Mouse (Mus musculus) layer of hippocampus, postnatal 14 days (tissue): ENCODE data around the gene Sorl1. TPM values are rescaled to one million over a fixed set of nuclear protein-coding genes. Genes with fewer than 3 reads are reported as not detected.

Experiments
- DNase-seq, 2 experiments: peaks; one replicate each; pipeline ENCODE4 v3.0.0; 2021 to 2022; ENCODE audit warnings: low spot score in 2 of 2, mixed read lengths in 1 of 2
- total RNA-seq, 2 experiments: library from RNA; stranded (reverse); gene quantifications; 2 replicates each; pipeline ENCODE4 v1.2.3; 2021

Gene Sorl1
- total RNA-seq, 2 experiments from 2014 or later, result 135 to 139 TPM

DNA sequence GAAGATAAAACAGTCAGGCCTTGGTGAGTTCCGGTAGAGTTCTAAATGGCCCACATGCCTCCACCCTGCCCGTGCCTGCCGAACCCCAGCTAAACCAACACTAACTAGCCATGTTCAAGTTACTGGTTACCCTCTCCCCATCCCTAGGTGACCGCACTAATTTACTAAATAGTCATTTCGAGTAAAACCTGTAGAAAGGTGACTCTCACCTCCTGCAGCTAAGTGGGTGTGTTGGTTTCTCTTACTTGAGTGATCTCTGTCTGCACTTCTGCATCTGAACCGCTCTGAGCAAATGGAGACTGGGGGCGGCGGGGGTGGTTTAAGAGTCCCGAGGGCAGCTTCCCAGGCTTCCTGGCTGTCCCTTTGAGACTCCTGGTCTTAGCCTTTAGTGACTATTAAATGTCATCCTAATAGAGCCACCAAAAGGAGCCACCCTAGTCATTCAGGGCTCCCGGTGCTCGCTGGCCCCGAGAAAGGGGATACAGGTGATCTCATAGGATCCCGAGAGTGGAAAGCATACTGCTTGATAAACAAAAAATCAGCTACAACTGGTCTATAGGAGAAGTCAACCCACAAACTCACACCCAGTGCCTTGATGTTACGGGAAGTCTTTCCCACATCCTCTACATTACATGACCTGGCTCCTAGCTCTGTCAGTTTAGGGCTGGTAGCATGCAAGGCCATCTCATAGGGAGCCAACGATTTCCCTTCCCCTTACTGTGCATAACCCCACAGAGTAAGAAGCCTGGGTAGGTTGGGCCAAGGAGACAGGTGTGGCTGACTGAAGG is 155.2 kb downstream of the Sorl1 start:
- no peak for DNase-seq

DNA sequence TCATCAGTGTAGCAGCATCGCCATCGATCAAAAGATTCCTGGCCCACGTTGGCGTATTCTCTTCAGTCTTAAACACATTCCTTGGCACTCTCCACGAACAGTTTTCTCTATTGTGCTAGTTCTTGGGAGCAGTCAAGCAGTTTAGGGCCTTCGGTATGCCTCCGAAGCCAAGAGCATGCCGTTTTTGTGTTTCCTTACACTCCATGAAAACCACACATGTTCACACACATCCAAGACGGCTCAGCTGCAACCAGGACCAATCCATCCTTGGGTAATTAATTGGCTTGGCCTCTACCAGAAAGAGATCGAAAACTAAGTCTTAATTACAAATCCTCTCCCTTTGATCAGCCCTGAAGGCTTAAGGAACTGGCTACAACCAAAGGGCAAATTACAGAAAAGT is 162.8 kb downstream of the Sorl1 start:
- no peak for DNase-seq

DNA sequence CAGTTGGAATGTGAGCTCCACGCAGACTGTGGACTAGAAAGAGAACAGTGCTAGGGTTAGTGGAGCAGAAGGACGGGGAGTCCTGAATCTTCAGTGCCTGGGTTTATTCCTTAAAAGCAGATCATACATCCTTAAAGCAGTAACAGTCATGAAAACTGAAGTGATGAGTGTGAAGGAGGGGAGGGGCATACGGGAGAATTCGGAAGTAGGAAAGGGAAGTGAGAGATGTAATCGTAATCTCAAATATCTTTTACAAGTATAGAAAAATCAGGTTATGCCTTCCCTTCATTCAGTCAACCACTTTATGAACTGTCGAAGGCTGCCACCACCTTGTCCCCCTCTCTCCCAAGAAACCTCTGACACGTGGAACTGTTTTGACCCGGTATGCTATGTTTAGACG is 165.8 kb downstream of the Sorl1 start:
- DNase-seq, result no peak

DNA sequence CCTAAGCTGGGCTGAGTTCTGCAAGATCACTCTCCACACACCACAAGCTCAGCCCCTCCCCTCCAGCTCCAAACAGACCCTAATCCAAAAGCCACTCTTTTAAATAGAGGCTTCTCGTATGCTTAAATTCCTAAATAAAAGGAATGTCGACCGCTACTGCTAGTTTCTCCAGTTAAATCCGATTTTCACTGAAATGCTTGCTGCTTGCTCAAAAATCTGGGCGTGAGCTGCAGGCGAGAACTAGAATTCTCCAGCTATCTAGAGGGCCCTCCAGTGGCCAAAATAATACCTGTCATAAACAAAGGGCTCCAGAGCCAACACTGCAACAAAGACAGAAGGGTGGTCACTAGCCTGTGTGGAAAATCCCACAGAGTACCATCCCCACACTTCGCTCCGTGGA is 170.6 kb downstream of the Sorl1 start:
- peak; percentile 68 to 85 for DNase-seq

DNA sequence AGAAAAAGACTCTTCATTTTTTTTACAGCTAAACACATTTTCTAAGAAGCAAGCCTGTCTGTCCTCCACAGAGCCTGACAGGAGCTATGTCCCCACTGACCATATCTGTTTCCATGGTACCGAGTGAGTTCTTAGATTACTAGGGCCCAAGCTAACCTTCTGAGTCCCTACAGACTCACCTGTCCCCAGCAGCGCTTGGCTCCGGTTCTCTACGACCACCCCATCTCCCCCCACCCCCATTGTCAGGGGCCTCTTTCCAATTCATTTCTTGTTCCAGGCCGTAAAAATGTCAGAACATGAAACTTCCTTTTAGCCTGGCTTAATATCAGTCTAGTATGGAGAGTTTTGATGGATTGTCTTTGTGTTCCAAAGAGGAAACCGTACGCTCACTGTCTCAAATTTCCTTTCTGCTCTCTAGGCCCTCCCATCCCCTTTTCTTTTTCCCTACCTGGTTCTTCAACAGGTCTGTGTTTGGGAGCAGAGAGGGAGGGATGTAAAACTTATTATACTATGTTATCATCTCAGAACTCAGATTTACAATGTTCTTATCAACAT is 171.4 kb downstream of the Sorl1 start:
- DNase-seq, result no peak

DNA sequence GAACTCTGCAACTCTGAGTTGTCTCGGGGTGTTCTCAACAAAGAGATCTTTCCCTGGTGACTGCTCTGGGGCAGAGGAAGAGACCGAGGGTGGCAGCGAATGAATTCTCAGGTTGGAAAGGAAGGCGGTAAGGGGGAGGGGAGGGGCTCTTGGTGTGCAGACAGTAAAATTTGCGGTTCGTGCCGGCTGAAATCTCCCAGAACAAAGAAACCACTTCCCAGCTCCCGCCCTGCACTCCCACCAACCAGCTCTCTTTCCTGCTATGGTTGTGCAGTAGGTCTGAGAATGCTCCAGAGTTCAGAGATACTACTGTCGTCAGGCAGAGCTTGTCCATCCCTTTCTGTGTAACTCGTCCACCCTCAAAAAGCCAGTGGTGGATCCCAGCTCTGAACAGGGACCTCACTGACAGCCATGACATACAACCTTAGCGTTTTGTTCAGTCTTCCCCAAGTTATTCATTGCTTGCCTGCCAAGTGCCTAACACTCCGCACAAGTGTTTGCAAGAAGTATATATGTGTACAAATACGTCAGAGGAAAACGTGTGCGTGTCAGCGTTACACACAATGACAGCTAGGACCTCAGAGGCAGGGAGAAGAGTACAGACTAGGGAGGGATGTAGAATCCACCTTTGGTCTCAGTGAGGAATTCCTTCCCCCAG is 172.5 kb downstream of the Sorl1 start:
- DNase-seq, result no peak

DNA sequence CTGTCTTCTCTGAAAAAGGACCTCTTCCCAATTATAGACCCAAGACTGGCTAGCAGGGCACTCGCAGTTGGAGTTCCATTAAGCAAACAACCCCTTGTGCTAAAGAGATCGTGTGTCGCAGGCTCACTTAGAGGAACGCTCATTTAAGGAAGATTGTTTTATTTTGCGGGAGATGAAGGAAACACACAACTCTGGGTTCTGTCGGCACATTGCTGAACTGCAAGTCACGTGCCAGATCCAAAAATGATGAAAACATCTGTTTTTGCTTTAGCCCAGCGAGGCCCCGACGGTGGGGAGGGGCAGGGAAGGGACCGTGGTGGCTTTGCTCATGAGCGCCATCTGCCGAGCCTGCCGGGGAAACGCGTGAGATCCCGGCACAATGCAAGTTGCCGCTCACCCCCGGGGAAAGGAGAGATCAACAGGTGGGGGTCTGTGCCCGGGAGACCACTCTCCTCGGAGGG is 173.1 kb downstream of the Sorl1 start:
- peak; percentile 89 to 90 for DNase-seq

DNA sequence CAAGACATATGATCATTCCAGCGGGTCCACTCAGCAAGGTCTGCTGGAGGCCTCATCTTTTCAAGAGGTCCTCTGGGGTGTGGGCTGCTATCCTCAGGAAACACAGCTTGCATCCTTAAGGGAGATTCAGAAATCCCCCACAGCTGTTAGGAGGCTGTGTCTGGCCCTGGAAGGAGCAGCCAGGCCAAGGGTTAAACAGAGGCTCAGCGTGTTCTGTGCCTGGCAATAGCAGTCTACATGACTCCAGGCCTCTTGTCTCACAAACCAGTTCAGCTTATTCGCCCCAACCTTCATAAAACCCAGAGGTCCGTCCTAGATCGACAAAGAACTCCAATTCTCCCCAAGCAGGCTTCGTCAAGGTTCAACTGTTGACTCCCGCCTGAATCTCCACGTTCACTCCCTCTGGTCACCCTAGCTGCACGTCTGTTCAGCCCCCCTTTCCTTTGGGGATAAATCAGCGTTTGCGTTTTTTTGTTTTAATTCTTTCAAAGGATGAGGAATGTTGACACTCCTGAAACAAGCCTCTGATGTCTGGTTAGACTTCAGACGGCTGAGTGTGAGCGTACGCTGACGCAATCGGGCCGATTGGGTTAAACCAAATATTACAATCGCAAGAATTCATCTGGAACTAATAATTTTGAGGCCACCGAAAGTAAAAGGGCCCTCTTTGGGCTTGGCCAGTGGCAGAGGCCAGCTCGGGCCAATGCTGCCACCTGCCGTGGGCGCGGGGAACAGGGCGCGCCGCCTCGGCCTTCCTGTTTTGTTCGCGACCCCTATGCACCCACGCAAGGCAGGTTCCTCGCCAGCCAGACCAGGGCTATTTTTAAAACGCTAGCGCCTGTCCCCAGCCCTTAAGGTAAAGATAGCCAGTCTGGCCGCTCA is 173.7 kb downstream of the Sorl1 start:
- DNase-seq, result peak; percentile 88 to 89

DNA sequence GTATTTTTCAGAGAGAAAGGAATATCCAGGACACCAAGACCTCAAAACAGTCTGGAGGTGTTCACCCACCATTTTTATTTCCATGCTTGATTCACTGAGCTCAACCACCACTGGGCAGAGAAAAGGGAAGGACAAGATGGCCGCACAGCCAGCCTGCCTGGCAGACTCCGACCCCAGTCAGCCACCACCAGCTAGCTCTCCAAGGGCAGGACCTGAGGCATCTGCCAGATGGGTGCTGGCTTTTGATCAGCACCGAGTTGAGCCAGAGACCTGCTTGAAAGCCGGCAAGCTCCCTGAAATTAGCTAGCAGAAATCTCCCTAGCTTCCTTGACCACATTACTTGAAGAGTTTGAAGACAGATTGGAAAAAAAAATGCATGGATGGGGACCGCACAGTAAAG is 174.6 kb downstream of the Sorl1 start:
- DNase-seq, result no peak

DNA sequence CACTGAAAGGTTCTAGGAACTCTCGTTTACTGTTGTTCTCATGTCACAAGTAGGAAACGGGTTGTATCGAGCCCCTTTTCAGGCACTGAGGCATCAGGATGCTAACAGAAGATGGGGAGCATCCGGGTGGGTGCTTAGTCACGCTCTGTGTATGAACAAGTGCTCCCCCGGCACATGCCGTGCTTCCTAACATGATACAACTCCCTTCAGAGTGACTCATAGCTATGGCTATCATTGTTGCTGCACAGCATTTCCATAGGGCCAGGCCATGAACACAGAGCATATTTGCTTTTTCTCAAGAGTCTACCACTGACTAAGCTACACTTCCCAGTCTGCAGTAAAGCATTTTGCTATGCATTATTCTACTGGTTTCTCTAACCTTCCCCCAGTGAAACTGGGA is 179.1 kb downstream of the Sorl1 start:
- no peak for DNase-seq

DNA sequence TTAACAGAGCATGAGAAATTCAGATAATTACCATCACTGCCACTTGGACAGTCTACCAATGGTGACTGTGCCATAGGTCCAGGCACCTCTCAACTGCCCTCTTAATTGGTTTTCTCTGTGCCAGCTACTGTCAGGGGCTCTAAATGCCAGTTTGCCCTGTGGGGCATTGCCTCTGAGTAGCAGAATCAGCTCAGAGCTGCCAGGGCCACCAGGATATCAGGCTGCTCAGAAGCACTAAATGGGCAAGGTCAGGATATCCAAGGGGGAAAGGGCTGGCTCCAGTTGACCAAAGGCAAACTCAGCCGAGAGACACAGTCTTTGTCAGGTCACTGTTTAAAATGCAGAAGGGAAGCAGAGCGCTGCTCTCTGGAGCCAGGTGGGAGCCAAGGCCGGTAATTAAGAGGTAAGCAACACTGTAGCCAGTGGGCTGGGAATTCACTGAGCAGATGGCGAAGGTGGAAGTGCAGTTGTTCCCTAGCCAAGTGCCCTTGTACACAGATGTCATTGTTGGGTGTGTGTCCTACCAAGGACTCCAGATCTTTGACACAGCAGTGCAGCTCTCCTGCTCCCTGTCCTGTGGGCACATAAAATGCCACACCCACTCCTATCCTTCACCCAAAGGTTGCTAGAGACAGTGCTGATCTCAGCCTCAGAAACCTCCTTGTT is 181.0 kb downstream of the Sorl1 start:
- no peak for DNase-seq

DNA sequence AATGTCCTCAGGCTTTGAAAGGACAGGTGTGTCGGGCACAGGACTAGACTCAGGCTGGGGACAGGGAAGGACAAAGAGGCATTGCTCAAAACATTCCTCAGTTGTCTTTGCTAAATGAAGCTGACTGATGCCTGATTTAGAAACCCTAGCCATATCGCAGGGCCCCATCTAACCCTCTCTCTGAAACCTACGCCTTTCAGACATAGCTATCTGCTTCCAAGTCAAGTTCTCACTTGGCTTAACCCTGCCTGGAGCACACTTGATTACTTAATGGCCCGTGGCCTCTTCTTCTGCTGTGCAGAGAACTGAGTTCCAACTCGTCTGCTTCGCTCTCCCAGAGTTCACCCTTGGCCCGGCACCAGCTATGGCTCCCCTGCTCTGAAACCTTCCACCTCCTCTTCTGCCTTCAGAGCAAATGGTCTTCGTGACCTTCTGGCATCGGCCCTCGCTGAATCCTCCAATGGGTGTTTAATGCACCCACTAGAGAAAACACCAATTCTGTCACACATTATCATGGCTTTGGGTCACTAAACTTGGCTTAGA is 183.7 kb downstream of the Sorl1 start:
- no peak for DNase-seq

DNA sequence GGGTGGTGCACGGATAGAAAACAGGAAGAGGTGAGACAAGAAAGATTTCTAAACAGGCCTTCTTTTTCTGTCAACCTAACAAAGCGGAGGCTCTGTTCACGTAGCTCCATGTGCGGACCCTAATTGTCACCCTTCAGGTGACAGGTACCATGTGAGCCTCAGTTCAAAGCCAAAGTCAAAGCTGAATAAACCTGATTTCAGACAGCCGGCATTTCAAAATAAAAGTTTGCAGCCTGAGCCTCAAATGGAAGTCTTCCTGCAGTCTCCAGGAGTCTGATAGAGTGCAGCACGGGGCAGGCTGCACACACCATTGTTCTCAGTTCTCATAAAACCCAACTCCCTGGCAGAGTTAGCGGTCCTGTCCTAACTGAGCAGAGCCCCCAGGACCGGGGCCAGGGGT is 185.6 kb downstream of the Sorl1 start:
- no peak for DNase-seq

DNA sequence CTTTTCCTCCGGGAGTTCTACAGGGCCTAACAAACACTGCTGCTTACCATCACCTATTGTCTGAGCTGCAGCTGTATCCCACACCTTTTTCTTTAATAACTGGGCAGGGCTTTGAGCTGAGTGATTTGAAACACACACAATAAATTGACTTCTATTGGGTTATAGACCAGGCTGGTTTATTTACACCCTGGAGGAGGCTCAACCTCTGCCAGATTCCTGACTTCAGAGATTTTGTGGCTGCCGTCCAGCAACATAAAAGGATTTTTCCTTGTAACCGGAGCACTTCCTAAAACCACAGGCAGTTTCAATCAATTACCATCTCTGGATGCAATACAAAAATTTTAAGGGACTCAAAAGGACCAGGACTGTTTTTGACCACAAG is 186.1 kb downstream of the Sorl1 start:
- DNase-seq, result no peak

DNA sequence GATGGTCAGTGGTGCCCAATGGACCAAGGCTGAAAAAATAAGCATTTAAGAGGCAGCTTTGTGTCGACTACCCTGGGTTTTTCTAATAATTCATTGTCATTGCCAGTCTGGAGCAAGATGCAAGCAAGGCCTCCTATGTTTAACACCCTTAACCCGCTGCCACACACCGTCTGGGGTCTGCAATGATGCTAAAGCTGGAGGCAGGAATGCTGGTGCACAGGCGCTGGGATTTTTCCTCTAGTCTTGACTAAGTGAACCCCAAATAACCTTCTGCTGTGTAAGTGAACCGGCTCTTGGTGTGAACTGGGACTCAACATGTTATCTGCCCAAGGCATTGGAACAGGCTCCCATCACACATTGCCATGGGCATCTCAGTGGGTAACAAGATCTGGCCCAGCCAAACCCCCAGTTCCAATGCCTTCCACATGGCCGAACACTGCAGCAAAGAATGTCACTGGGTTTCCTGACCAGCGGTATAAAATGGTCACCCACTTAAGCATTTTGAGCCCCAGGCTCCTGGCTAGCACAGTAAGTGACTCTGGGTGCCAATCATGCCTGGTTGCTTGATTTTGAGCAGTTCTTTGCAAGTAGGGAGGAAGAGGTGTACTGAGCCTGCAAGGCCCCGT is 186.6 kb downstream of the Sorl1 start:
- no peak for DNase-seq

DNA sequence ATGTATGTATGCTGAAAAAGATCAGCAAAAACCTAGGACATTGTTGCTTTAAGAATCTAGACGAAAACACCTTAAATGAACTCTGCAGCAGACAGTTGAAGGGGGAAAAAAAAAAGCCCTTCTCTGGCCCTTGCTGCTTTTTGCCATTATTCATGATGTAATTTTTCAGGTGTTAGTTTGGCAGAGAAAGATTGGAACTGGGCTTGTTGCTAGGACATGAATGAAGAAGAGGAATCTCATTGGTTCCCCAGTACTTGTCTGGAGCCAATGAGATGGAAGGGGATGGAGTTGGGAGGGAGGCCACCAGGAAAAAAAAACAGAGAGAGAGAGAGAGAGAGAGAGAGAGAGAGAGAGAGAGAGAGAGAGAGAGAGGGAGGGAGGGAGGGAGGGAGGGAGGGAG is 187.5 kb downstream of the Sorl1 start:
- peak in 1 of 2 experiments; percentile 41 for DNase-seq

DNA sequence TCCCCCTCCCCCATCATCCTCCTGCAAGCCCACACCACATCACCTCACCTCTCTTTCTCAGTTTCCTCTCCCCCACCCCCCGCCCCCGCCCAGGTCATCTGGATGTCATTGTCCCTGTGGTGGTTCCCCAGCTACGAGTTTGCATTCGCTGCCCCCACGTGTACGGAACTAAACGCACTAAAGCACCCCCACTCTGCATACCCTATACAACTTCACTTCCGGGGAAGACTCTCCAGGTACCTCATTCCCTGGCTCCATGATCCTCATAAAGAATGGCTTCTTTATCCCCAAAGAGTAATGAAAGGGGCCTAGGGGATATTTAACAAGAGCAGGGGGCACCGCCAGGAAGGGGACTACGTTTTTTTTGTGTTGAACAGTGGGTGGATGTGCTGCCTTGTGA is 188.1 kb downstream of the Sorl1 start:
- DNase-seq, result no peak

DNA sequence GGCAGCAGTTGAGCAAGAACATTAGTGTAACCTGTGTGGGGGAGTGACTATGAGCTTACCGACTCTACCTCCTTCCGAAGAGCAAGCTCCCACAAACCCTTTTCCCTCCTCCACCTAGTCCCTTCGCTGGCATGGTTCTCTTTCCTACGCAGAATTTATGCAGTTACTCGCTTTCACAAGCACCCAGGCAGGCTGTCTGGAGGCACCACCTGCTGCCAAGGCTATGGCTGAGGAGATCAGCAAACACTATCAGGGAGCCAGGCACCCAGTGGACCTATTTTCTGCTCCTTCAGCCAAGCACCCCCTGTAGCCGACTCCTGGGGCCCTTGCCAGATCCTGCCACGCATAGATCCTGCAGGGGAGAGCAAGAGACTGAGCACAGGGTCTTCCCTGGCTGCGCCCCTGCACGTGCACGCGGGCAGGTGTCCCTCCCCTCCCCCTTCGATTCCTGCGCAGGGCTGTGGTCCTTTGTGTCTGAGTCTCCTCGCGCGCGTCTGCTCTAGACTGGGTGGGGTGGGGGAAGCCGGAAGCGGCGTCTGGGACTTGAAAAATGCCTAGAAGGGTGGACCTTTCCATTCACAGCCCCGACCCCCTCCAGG is 188.6 kb downstream of the Sorl1 start:
- DNase-seq, result peak in 1 of 2 experiments; percentile 49

DNA sequence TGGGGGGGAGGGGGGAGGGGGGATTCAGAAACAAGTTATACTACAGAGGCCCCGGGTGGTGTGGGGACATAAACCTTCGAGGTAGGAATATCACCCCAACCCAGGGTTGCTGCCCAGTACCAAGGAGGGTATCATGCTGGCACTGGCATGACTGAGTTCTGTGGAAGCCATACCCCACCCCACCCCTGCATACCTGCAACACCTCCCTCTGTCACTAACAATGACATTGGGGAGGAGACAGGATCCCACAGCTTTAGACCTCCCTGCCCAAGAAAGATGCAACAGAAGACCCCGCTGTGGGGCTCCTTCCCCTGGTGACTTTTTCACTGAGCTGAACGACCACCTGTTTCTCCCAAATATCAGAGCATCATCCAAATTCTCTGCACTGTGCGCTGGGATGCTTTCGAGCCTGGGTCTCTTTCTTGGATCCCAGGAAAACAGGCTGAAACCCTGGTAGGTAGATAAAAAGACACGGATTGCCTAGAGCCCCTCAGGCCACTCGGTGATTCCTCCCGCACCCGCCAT is 189.2 kb downstream of the Sorl1 start:
- no peak for DNase-seq

DNA sequence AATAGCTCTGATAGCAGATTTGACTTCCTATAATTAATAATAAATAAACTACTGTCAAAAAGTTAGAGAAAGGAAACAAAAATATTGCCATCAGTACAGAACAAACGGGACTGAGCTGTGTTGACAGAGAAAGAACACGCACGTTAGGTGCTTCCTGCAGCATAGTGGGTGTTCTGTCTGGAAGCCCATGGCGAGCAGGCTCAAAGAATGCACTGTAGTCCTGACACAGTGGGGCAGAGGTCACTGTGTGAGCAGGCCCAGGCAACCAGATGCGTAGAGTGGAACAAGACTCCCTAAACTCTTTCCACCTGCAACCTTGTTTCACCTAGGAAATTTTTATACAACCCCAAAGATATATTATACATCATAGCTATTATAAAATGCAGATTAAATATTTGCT is 194.1 kb downstream of the Sorl1 start:
- DNase-seq, result no peak
